Mouse (Mus musculus) midbrain, embryonic 12.5 days (tissue): ENCODE data around the gene Bsn. TPM values are rescaled to one million over a fixed set of nuclear protein-coding genes. Genes with fewer than 3 reads are reported as not detected.

Source experiments
- ATAC-seq: fragments of 200-750 bp; cut with Nextera tagmentation; 2 replicates; pipeline ENCODE4 v1.8.0; 2017; ENCODE audit warnings: low read depth, moderate TSS enrichment, moderate library complexity; ENCODE audit not compliant: low FRiP score
- H3K27ac ChIP-seq: fragments of 300-500 bp; sonication (generic); replicated peaks from 2 replicates; pipeline ENCODE4 v1.5.1; 2016; ENCODE audit warnings: mild to moderate bottlenecking
- H3K27me3 ChIP-seq: fragments of 300-500 bp; sonication (generic); 2 replicates; pipeline ENCODE4 v1.6.1; 2016; ENCODE audit warnings: mild to moderate bottlenecking
- H3K36me3 ChIP-seq: fragments of 300-500 bp; sonication (generic); 2 replicates; pipeline ENCODE4 v1.6.1; 2016
- H3K4me1 ChIP-seq: fragments of 300-500 bp; sonication (generic); 2 replicates; pipeline ENCODE4 v1.6.1; 2016
- H3K4me2 ChIP-seq: fragments of 300-500 bp; sonication (generic); replicated peaks from 2 replicates; pipeline ENCODE4 v1.6.1; 2016; ENCODE audit warnings: mild to moderate bottlenecking, moderate library complexity
- H3K4me3 ChIP-seq: fragments of 300-500 bp; sonication (generic); 2 replicates; pipeline ENCODE4 v1.5.1; 2016; ENCODE audit warnings: mild to moderate bottlenecking
- H3K9ac ChIP-seq: fragments of 300-500 bp; sonication (generic); replicated peaks from 2 replicates; pipeline ENCODE4 v1.6.1; 2016; ENCODE audit warnings: mild to moderate bottlenecking, moderate library complexity
- H3K9me3 ChIP-seq: fragments of 300-500 bp; sonication (generic); 2 replicates; pipeline ENCODE4 v1.6.1; 2016; ENCODE audit warnings: mild to moderate bottlenecking
- WGBS: fragments of 180-500 bp; shearing (Covaris S2); methylation state at CpG from one replicate; pipeline ENCODE4 v1.1.7; 2016; 5-methylcytosine and 5-hydroxymethylcytosine counted together
- polyA plus RNA-seq: library from polyadenylated mRNA; unstranded; fragments of >200 nt; fragmentation: Nextera tagmentation; extraction: Ambion mirVana; gene quantifications from 2 replicates; pipeline ENCODE4 v1.2.1, GENCODE M21; 2016

The Bsn gene
- polyA plus RNA-seq, 1 experiment from 2014 or later, result 4.4 TPM

DNA sequence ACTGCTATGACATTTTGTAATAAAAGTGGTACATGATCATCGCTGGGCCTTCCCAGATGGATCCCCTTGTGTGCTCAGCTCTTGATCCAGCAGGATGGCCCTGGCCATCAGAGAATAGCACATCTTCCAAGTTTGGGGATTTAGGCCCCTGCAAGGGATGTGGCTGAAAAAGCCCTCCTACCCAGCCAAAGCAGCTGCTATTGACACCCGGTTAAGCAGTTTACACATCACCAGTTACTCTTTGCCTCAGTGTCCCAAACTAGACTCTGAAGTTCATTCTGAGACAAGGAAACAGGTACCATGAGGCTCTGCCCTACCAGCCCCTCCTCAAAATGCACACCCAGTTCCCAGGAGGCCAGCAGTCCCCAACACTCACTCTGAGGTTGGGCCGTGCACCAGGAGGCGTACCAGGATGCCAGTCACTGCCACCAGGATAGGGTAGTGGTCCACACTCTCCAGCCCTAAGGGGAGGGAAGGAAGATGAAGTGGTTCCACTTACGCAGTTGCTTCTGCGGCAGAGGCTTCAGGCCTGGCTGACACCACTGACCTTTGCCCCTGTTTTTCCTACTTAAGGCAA is 134.4 kb downstream of the Bsn start:
- no peak overlapping the region for H3K4me3 ChIP-seq
- H3K9me3 ChIP-seq, result no peaks in the 10 kb centered on the region
- H3K27ac ChIP-seq, result no peak overlapping the region
- no peak overlapping the region for H3K9ac ChIP-seq
- no peak overlapping the region for H3K4me2 ChIP-seq
- peaks cover 5% of the 10 kb centered on the region; the same call in 1 of the 2 replicates for H3K4me1 ChIP-seq
- WGBS, result 91% methylated on average over 6 of the region's 6 CpGs
- H3K36me3 ChIP-seq, result peaks cover 83% of the 10 kb centered on the region
- no peaks in the 10 kb centered on the region for H3K27me3 ChIP-seq
- ATAC-seq, result no peak

DNA sequence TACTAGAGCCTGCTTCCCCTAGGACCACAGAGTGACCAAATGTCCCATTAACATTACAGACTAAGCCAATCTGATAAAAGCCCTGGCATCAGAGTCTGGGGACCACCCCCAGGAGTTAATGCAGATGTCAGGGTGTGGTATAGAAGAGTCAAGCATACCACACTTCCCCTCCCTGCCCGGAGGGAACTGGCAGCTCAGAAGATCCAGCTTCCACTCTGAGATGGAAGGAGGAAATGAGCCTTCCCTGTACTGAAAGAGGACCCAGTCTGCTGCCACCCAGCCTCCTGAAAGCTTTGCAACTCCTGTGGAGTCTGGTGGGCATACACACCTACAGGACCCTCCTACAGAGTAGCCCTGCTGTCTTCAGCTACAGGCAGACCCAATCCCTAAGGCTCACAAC is 135.1 kb downstream of the Bsn start:
- WGBS, result 100% methylated on average over 1 of the region's 1 CpGs
- Histone ChIP-seq H3K36me3 (peaks cover 84% of the 10 kb centered on the region), H3K4me2 (no peak overlapping the region), H3K4me3 (no peak overlapping the region), H3K27me3 (no peaks in the 10 kb centered on the region), H3K9ac (no peak overlapping the region), H3K4me1 (peaks cover 5% of the 10 kb centered on the region; the same call in 1 of the 2 replicates), H3K9me3 (no peaks in the 10 kb centered on the region), H3K27ac (no peak overlapping the region)
- ATAC-seq, result no peak

GRCm38 (mm10) chr9:108054331-108055040 is 135.7 kb downstream of the Bsn start:
- Histone ChIP-seq H3K27me3 (no peaks in the 10 kb centered on the region), H3K4me2 (no peak overlapping the region), H3K36me3 (peaks cover 78% of the 10 kb centered on the region), H3K9me3 (no peaks in the 10 kb centered on the region), H3K4me1 (peaks cover 11% of the 10 kb centered on the region), H3K9ac (no peak overlapping the region), H3K4me3 (no peak overlapping the region), H3K27ac (no peak overlapping the region)
- ATAC-seq, result no peak
- WGBS, result 92% methylated on average over 22 of the region's 22 CpGs

DNA sequence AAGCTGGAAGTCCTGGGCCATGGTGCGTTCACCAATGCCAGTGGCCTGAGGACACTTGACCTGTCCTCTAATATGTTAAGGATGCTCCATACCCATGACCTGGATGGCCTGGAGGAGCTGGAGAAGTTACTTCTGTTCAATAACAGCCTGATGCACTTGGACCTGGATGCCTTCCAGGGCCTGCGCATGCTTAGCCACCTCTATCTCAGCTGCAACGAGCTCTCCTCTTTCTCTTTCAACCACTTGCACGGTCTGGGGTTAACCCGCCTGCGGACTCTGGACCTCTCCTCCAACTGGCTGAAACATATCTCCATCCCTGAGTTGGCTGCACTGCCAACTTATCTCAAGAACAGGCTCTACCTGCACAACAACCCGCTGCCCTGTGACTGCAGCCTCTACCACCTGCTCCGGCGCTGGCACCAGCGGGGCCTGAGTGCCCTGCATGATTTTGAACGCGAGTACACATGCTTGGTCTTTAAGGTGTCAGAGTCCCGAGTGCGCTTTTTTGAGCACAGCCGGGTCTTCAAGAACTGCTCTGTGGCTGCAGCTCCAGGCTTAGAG is 136.4 kb downstream of the Bsn start:
- Histone ChIP-seq H3K4me3 (no peak overlapping the region), H3K9me3 (no peaks in the 10 kb centered on the region), H3K4me1 (peaks cover 13% of the 10 kb centered on the region), H3K36me3 (peaks cover 71% of the 10 kb centered on the region), H3K9ac (no peak overlapping the region), H3K27ac (no peak overlapping the region), H3K27me3 (no peaks in the 10 kb centered on the region), H3K4me2 (no peak overlapping the region)
- no peak for ATAC-seq
- 92% methylated on average over 15 of the region's 15 CpGs for WGBS

GRCm38 (mm10) chr9:108052885-108053664 is 137.1 kb downstream of the Bsn start, which contains the start of gene Amigo3:
Amigo3 (plus strand) TSS chr9:108053159.
- H3K4me3 ChIP-seq, result no peak within 1 kb of the TSS
- WGBS, result 54% methylated on average over 20 of the region's 20 CpGs
- no peak within 1 kb of the TSS; the same call in 1 of the 2 replicates for H3K9ac ChIP-seq

DNA sequence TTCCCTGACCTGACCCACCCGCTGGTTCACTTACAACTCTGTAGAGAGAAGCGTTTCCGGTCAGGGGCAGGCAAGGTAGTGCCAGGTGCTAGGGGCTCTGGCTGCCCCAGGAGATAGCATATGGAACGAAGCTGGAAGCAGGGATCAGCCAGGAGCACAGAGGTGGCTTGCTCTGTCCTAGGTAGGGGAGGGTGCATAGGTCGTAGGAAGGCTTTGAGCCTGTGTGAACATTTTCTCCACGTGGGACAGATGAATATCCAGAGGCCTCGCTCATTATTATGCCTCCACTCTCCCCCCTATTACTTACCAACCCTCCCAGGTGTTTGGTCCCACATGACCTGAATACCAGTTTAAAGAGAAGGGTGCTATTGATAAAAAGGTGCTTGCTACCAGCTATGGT is 137.8 kb downstream of the Bsn start:
- Histone ChIP-seq H3K27ac (no peak overlapping the region), H3K27me3 (no peaks in the 10 kb centered on the region), H3K9me3 (no peaks in the 10 kb centered on the region), H3K36me3 (peaks cover 60% of the 10 kb centered on the region), H3K4me1 (peaks cover 24% of the 10 kb centered on the region), H3K9ac (no peak overlapping the region), H3K4me2 (no peak overlapping the region), H3K4me3 (no peak overlapping the region)
- 75% methylated on average over 7 of the region's 7 CpGs for WGBS
- no peak for ATAC-seq

More at GRCm38 (mm10) chr9:108052885-108053664, 137.1 kb downstream of the Bsn start, which contains the start of gene Amigo3:
- Histone ChIP-seq H3K4me2 (peak within 1 kb of the TSS; percentile 32), H3K36me3 (peaks cover 64% of the 10 kb centered on the region), H3K4me1 (peaks cover 20% of the 10 kb centered on the region), H3K9me3 (no peaks in the 10 kb centered on the region), H3K27me3 (no peaks in the 10 kb centered on the region), H3K27ac (no peak within 1 kb of the TSS)
- peak; percentile 21; the same call in 1 of the 2 replicates for ATAC-seq

DNA sequence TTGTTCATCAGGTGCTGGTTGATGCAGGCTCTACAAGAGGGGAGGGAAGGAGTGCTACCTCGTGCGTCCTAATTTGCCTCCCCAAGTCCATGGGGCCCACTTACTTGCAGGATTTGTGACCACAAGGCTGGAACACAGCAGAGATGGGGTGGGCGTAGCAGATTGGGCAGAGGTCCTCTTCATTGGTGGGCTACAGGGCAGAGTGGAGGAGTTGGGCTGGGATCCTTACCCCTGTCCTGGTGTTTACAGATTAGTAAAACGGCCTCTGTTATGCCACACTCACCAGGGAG is 138.3 kb downstream of the Bsn start:
- Histone ChIP-seq H3K27me3 (no peaks in the 10 kb centered on the region), H3K36me3 (peaks cover 61% of the 10 kb centered on the region), H3K9me3 (no peaks in the 10 kb centered on the region), H3K9ac (no peak overlapping the region), H3K4me2 (no peak overlapping the region), H3K27ac (no peak overlapping the region), H3K4me1 (peaks cover 24% of the 10 kb centered on the region), H3K4me3 (no peak overlapping the region)
- WGBS, result 81% methylated on average over 4 of the region's 4 CpGs
- ATAC-seq, result no peak

DNA sequence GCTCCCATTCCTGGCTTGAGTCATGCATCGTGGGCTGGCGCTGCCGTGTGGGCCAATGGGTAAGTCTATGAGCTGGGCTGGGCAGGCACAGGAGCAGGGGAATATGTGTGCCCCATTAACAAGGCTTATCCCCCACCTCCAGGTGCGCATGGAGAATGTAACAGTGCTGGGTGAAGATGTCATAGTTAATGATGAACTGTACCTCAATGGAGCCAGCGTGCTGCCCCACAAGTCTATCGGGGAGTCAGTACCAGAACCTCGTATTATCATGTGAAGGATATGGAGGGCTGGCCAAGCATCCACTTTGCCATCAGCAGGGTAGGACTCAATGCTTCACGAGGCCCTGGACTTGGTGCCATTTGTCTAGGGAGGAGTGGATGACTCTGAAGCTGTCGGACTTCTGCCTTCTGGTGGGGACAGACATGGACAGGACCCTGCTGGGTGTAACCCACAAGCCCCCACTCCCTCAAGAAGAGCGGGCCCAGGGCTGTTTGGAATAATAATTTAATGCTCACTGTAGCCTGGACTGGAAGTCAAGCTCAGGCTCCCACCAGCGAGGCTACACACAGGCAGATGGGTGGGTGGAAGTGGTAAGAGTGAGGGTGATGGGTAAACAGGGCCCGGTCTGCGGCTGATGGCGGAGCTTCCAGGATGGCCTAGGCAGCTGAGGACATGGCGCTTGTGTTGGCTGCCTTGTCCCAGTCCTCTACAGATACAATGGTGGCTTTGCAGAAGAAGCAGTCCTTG is 138.8 kb downstream of the Bsn start:
- H3K27ac ChIP-seq, result no peak overlapping the region
- peaks cover 24% of the 10 kb centered on the region for H3K4me1 ChIP-seq
- peaks cover 62% of the 10 kb centered on the region for H3K36me3 ChIP-seq
- H3K9me3 ChIP-seq, result no peaks in the 10 kb centered on the region
- H3K9ac ChIP-seq, result no peak overlapping the region
- H3K4me3 ChIP-seq, result no peak overlapping the region
- WGBS, result 94% methylated on average over 15 of the region's 15 CpGs
- no peak overlapping the region for H3K4me2 ChIP-seq
- H3K27me3 ChIP-seq, result no peaks in the 10 kb centered on the region
- no peak for ATAC-seq

- H3K9ac ChIP-seq, result peak overlapping the region; percentile 72
- H3K36me3 ChIP-seq, result peaks cover 61% of the 10 kb centered on the region
- peak overlapping the region; percentile 72 for H3K4me3 ChIP-seq
- H3K27me3 ChIP-seq, result no peaks in the 10 kb centered on the region
- no peaks in the 10 kb centered on the region for H3K9me3 ChIP-seq
- peak; percentile 14 for ATAC-seq
- H3K27ac ChIP-seq, result peak overlapping the region; percentile 66
- peaks cover 24% of the 10 kb centered on the region for H3K4me1 ChIP-seq
- 44% methylated on average over 15 of the region's 15 CpGs for WGBS
- peak overlapping the region; percentile 98 for H3K4me2 ChIP-seq
Observed at GRCm38 (mm10) chr9:108049561-108050251, 140.5 kb downstream of the Bsn start.

DNA sequence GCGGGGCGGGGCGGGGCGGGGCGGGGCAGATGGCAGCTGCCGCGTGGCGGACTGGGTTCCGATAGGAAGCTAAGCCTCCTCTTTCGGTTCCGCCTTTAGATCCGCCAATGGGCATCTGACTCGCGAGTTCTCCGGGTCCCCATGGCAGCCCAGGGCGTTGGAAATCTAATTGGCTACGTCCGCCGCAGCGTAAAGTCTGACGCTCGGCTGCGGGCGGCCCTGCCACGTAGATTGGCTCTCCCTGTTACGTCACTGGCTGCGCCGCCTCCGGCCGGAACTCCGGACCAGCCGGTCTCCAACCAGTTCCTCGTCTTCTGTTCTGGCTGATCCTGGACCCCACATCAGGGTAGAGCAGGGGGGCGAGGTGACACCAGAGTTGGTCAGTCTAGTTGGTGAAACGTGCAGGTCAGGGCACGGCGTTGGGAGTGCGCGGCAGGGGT is 141.1 kb downstream of the Bsn start, which contains the start of gene Gmppb:
Gmppb (plus strand) TSS at position 227 of the 440 bp plus-strand sequence.
- ATAC-seq, result peak; percentile 94
- H3K4me1 ChIP-seq, result peaks cover 24% of the 10 kb centered on the region
- peak within 1 kb of the TSS; percentile 72 for H3K4me3 ChIP-seq
- H3K36me3 ChIP-seq, result peaks cover 58% of the 10 kb centered on the region
- H3K9me3 ChIP-seq, result no peaks in the 10 kb centered on the region
- no peaks in the 10 kb centered on the region for H3K27me3 ChIP-seq
- peak within 1 kb of the TSS; percentile 72 for H3K9ac ChIP-seq
- peak within 1 kb of the TSS; percentile 98 for H3K4me2 ChIP-seq
- WGBS, result 0% methylated on average over 38 of the region's 39 CpGs
- H3K27ac ChIP-seq, result peak within 1 kb of the TSS; percentile 75

GRCm38 (mm10) chr9:108048566-108048955 is 141.6 kb downstream of the Bsn start:
- Histone ChIP-seq H3K9me3 (no peaks in the 10 kb centered on the region), H3K27me3 (no peaks in the 10 kb centered on the region), H3K4me2 (peak overlapping the region; percentile 98), H3K4me1 (peaks cover 24% of the 10 kb centered on the region), H3K9ac (peak overlapping the region; percentile 72), H3K27ac (peak overlapping the region; percentile 75), H3K4me3 (peak overlapping the region; percentile 72), H3K36me3 (peaks cover 54% of the 10 kb centered on the region)
- WGBS, result under 1% methylated on average over 17 of the region's 19 CpGs
- peak; percentile 59 for ATAC-seq
